Mouse (Mus musculus): ENCODE data around the gene Psmd5. TPM values are rescaled to one million over a fixed set of nuclear protein-coding genes. Genes with fewer than 3 reads are reported as not detected.
A peak's percentile ranks its signal among the peaks of the same experiment; 100 is the strongest.
"Not testable (repeated sequence)": the region's sequence is repeated elsewhere in the genome, so short reads cannot be mapped to it uniquely, and the experiment has no call there.

Gene Psmd5
- total RNA-seq, 2 experiments from 2014 or later, result 17.8 to 51.6 TPM

DNA sequence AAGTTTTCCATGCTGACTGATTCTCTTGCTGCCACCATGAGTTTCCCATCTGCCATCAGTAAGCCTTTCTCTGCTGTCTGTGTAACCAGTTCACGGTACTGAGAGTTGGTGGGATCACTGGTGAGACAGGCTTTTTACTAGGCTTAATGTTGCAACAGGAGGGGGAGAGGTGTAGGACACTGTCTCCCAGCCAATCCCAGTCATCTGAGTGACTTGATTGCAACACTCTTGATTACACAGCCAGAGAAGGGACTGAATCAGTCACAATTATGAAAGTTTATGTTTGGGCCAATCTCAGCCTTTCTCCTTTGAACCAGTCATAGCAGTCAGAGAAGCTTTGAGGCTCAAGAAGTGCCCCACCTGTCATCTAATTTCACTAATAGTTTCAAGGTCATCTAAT is 46.7 kb downstream of the Psmd5 start:
- ATAC-seq (ENCODE audit: poor library complexity, severe bottlenecking), result peak; percentile 39; the same call in 1 of the 2 replicates

DNA sequence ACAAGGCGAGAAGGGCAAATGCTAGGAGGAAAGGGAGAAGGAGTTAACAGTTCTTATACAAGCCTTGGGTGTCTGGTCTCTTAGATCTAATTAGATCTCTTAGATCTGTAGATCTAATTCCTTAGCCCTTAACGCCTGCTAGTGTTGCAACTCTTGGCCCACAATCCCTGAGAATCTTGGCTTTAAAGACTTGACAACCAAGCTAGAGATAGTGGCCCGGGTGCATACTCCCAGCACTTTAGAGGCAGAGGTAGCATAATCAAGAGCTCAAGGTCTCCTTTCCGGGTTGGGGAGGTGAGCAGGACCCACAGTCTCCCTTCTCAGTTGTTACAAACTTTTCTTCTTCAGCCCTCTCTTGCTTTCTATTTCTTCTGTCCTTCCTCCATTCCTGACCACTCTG is 47.2 kb downstream of the Psmd5 start:
- no peak for ATAC-seq (ENCODE audit: poor library complexity, severe bottlenecking)

DNA sequence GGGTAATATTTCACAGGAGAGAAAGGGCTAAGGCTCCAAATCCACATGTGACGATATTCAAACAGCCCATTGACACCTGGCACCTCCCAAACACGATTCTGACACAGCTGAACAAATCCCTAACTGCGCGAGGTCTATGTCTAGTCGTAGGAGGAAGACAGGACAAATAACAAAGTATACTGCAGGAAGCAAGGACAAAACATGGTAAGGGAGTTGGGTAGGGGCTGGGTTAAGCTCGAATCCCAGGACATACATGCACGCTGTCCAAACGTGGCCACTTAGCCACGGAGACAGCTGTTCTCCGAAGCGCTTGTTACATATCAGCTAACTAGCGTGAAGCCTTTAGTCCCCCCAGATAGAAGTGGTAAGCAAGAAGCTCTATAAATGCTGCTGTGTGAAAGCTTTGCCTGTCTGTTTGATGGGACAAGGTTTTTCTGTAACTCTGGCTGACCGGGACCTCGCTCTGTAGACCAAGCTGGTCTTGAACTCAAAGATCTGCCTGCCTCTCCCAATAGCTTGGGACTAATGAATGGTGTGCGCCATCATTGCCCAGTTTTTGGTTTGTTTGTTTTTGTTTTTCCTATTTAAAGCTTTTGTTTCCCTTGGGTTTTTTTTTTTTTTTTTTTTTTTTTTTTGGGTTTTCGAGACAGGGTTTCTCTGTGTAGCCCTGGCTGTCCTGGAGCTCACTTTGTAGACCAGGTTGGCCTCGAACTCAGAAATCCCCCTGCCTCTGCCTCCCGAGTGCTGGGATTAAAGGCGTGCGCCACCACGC is 48.1 kb downstream of the Psmd5 start:
- 0 out of 2 replicates have a peak, but pooled peaks have one; percentile 6 for ATAC-seq (ENCODE audit: poor library complexity, severe bottlenecking)

DNA sequence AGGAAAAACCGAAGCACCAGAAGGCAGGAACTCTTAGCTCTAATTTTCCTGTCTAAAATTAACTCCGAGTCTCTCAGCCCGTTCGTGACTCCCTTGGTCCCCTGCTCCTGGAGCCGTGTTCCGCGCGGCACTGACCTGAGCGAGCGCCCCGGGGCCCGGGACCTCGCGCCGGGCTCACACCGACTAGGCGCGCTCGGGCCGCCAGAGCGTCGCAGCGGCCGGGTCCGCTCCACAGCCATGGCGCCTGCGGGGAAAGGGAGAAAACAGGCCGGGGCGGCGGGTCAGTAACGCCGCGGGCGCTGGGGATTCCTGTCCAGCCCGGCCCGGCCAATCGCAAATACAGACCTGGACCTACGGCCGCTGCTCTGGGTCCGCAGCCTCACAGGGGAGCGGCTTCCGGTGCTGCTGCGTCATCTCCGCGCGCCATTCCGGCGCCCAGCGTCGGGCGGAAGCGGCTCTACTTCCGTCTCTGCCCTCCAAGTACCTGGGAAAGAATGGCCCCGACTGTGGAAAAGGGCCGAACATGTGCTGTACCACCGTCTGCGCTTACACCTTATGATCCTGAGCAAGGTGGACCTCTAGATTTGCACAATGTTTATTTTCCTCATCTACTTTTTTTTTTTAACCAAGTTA is 48.8 kb downstream of the Psmd5 start, which contains the start of gene Fbxw2:
Gene Fbxw2, minus strand, starts transcription at position 485 of the 633 bp plus-strand sequence.
- ATAC-seq (ENCODE audit: poor library complexity, severe bottlenecking), result peak; percentile 100

DNA sequence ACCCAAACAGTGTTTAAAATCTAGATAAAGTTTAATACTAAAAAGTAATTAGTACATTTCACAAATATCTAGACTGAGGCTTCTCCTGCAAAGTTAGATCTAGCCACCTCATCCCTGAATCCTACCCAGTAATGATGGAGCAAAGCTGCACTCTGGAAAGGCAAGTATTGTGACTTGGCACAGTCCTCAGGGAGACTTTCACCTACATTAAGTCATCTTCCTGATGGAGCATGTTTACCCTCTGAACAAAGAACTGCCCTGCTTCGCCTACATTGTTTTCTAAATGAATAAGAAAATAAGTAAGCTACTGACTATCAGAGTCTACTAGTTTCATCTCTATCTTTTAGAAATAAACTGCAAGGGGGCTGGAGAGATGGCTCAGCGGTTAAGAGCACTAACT is 56.3 kb downstream of the Psmd5 start:
- ATAC-seq (ENCODE audit: poor library complexity, severe bottlenecking), result no peak

DNA sequence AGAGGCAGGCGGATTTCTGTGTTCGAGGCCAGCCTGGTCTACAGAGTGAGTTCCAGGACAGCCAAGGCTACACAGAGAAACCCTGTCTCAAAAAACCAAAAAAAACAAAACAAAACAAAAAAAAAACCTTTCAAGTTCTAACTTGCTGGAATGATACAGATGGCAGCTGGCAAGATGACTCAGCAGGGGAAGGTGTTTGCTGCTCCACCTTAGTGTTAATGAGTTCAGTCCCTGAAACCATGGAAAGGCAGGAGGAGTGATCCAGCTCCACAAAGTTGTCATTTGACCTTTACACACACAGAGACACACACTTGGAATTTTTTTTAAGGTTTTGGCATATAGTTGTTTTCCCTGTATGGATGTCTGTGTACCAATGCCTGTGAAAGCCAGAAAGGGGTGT is 58.9 kb downstream of the Psmd5 start:
- ATAC-seq (ENCODE audit: poor library complexity, severe bottlenecking), result not testable (repeated sequence)

DNA sequence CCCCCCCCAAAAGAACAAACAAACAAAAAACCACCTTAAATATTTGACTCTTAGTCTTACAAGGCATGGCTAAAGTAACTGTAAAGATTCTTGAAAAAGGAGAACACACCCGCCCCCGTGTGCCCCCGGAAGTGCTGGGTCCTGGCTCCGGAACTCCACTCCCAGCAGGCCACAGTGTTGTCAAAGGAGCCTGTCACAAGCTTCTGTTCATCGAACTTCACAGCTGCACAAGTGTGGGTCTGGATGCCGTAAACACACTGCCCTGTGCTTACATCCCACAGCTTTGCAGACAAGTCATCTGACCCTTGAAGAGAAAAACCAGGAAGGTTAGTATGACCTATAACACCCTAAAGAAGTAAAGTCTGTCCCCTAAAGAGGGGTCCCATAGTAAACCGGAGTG is 62.1 kb downstream of the Psmd5 start:
- ATAC-seq (ENCODE audit: poor library complexity, severe bottlenecking), result no peak

DNA sequence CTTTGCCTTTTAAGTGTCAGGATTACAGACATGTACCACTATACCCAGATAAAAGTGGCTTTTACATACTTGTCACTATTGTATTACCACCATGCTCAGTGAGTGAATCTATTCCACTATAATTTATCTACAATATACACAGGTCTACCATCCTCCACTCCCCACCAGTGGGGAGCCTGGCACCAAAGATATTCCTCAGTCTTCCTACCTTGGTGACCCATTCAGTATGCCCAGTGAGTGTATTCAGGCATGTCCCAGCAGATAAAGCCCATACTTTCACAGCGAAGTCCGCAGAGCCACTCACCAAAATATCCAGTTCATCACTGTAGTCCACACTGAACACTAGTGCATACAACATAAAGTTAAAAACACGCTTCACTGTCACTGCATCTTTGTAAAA is 64.0 kb downstream of the Psmd5 start:
- ATAC-seq (ENCODE audit: poor library complexity, severe bottlenecking), result no peak

DNA sequence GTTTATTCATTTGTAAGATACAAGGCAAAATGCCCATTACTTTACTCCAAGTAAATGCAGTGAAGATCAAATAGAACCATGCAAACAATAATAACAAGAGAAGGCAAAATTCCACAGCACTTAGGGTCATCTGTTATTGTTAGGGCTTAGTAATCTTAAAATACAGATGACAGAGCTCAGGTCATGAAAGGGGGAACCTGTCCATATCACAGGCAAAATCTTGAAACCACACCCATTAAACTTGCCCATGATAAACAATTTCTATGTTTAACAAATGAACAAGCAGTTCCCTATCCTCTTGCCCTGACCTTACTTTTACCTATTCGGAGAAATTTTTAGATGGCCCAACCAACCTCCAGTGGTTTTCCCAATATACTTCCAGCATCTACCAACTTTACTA is 65.2 kb downstream of the Psmd5 start:
- ATAC-seq (ENCODE audit: poor library complexity, severe bottlenecking), result no peak

DNA sequence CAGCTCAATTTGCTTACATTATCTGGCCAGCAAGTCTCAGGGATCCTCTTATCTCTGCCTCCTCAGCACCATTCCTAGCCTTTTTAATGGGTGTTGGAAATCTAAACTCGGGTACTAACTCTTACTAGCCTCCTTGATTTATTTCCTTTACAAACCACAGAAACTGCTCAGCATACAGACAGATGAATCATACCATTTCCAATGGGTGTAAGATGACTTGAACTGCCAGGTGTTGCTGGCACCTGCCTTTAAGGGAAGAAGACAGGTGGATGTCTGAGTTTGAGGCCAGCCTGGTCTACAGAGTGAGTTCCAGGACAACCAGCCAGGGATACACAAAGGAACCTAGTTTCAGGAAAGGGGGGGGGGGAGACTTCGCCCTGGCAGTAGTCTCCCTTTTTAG is 66.7 kb downstream of the Psmd5 start:
- no peak for ATAC-seq (ENCODE audit: poor library complexity, severe bottlenecking)

DNA sequence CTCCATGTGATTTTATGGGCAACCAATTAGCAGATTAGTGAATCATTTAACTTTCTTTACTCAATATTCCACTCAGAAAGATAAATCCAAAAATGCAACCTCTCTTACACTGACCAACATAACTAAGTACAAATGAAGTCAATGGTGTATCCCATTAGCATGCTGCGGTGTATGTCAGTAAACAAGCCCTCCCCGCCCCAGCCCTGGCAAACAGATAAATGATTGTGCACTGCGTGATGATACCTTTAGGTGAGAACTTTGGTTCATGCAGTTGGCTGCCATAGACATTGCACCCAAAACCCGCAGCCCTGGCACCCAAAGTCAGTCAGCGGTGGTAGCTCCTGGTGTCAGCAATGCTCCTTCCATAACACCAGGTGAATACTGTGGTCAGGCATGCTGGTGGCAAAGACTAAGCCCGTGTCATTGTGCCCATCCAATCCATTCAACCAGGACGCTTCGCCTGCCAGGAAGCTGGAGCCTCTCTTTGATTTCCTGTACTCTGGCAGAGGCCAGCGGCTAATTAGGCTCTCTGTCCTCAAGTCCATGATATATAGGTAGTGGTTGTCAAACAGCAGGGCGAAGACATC is 69.3 kb downstream of the Psmd5 start:
- no peak for ATAC-seq (ENCODE audit: poor library complexity, severe bottlenecking)

DNA sequence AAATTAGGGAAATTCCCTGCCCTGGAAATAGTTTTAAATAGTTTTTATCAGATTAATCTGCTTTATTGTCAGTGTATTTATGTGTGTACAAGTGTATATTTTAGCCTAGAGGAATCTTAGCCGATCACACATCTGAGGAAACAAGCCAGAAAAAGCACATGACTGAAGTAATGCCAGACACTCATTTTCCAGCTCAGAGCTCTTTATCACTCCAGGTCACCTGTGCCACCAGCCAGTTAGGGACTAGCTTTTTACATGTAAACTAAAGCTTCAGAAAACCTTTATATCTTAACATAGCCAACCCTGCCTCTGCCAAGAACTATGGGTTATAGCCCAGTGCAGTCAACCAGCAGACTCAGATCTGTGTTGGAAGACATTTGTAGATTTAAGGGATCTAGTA is 70.0 kb downstream of the Psmd5 start:
- no peak for ATAC-seq (ENCODE audit: poor library complexity, severe bottlenecking)

DNA sequence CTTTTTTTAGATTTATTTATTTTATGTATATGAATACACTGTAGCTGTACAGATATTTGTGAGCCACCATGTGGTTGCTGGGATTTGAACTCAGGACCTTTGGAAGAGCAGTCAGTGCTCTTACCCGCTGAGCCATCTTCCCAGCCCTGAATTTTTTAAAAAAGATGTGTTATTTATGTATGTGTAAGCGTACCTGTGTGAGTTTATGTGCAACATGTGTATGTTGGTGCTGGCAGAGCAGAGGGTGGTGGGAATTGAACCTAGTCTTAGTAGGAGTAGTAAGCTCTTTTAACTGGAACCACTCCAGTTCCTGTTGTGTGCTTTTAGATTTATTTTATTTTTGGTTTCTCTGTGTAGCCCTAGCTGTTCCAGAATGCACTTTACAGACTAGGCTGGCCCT is 70.6 kb downstream of the Psmd5 start:
- ATAC-seq (ENCODE audit: poor library complexity, severe bottlenecking), result no peak

DNA sequence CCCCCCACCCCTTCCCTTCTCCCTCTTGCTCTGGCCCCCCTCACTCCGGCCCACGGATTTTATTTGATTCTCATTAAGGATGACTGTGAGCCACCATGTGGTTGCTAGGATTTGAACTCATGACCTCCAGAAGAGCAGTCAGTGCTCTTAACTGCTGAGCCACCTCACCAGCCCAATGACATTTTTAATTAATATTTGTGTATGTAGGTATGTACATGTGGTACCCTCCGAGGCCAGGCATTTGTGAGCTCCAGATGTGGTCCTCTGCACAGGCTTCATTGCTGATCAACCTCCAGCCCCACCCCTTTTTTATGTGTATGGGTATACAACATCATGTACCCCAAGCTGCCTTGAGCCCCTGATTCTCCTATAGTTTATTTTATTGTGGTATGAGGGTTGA is 71.0 kb downstream of the Psmd5 start:
- ATAC-seq (ENCODE audit: poor library complexity, severe bottlenecking), result no peak

DNA sequence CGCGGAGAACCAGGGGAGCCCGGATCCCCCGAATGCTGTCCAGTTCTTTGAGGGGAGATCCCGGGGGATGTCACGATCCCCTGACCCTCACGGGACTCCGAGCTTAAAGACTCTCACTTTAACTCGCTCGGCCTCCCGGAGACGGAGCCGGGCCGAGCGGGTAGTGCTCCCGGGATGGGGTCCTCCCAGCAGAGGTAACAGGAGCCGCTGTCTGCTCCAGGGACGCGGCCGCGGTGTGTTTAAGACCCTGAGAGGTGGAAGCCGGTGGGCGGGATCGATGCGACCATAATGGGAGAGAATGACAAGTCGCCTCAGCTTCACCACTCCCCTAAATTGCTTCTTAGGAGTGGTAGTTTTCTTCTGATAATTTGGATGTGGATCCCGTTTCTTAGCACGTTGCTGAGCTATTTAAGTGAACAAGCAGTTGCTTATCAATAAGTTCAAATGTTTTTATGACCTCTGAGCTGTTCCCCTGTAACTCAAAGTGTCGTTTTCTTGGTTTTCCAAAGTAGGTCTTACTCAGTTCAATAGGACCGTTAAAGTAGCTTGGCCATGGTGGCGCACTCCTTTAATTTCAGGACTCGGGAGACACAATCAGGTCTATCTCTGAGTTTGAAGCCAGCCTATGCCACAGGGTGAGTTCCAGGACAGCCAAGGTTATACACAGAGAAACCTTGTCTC is 72.1 kb downstream of the Psmd5 start:
- peak; percentile 36 for ATAC-seq (ENCODE audit: poor library complexity, severe bottlenecking)

DNA sequence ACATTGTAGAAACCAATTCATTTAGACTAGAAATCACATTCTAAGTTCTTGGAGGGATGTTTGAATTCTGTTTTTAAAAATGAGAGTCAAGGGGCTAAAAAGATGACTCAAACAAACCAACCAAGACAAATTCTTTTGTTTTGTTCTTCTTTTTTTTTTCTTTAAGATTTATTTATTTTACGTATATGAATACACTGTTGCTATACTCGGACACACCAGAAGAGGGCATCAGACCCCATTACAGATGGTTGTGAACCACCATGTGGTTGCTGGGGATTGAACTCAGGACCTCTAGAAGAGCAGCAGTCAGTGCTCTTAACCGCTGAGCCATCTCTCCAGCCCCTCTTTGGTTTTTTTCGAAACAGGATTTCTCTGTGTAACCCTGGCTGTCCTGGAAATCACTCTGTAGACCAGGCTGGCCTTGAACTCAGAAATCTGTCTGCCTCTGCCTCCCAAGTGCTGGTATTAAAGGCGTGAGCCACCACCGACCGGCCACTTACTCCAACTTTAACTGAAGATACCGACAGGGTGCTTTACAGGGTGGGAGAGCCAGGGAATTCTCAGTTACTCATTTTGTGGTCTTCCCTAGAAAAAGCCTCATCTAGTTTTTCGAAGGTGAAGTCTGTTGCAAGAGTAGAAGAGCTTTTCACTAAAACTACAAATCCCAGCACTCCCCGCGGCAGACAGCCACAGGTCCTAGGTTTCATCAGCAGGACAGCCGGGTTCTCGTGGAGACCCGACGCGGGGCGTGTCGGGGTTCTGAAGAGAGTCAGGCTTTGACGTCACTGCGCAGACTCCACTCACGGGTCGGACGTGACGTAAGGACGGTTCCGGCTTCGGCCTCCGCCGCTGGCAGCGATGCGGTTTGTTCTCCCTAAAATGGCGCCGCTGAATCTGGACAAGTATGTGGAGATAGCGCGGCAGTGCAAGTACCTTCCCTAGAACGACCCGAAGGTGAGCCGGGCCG is 73.0 kb downstream of the Psmd5 start:
- peak; percentile 89 for ATAC-seq (ENCODE audit: poor library complexity, severe bottlenecking)

DNA sequence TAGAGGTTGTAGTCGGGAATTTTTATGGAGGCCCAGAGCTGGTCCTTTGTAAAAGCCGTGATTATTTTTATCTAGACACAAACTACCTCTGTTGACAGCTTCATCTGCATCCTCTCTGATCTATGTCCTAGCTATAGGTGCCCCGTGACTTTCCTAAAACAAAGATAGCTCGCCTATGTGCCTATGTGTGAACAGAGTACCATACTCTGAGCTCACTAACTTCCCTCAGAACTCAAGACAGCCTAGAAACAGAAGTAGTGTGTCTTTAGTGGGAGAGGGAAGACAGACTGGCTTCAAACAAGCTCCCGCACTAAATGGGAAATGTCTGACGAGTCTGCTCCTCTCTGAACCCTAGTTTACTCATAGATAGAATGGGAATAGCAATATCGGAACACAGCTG is 74.4 kb downstream of the Psmd5 start:
- no peak for ATAC-seq (ENCODE audit: poor library complexity, severe bottlenecking)
